Mouse (Mus musculus) adrenal gland (tissue): Measurements from ENCODE around the gene Pde3b.
"Not testable (repeated sequence)": the region's sequence is repeated elsewhere in the genome, so short reads cannot be mapped to it uniquely, and the experiment has no call there.

Source experiments
- intact Hi-C: fragments of 180-260 bp; cut with DNase I; formaldehyde crosslinking; loops from one replicate; pipeline ENCODE4 v1.15.1; 2025

The Pde3b gene

DNA sequence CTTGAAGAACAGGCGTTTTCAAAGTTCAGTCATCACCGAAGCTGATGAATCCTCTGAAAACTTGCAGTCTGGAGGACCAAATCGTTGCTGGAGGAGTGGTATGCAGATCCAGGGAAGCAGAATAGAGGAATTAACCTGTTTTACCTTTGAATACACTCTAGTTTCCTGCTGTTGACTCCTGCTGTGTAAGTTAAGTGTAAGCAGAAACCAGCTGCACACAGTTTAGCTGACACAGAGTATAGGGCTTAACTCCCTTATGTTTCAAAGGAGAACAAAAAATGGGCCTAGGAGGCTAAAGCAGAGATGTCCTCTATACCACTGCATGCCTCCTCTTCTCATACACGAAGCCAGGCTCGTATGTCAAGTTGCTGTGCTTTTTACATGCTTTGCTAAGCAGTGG is 63.8 kb downstream of the Pde3b start:
- intact Hi-C loops, result no loop called here

DNA sequence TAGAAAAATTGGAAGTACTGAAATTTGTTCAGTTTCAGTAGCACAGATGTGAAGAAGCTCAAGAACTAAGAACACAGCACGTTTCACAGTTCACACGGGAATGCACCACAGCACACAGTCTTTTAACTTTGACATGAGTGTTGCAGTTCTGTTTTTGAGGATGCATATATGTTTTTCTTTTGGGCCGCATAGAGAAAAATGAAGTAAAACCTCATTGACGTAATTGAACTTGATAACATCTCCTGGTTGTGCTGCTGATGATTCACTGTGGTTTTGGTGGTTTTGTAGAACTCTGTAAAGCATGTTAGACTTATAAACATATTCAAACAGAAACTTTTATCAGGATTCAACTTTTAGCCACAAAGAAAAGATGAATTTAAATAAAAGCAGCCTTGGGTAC is 64.7 kb downstream of the Pde3b start:
- intact Hi-C loops, result no loop called here

DNA sequence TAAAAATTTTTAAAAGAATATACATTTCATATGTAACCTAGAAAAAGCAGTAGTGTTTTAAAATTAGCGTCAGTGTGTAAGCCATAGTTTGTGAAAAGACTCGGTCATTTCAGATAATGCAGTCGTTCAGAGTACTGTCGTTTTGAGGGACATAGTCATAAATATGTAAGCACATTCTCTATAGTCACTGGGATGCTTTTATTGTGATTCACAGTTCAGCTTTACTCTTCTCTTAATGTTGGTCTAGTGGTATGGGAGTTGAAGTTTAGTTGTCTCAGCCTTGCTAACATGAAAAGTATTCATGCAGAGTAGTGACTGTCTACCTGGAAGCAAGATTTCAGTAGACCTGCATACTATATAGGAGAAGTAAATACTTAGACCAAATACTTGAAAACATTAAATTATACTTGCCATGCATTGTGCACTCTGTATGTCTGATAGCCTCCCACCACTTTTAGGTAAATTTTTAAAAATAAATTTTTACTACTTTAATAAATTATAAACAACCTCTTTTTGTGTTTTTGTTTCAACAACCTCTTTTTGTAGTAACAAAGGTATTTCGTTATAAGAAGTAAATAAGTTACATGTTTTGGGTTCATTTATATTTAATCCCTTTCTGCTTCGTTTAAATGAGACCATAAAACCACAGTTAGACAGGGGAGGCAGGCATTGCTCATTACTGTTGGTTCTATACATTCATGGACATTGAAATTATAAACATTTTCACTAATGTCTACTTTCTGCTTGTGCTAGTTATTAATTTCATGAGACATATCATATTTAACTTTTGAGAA is 65.3 kb downstream of the Pde3b start:
- intact Hi-C loops, result no loop called here

DNA sequence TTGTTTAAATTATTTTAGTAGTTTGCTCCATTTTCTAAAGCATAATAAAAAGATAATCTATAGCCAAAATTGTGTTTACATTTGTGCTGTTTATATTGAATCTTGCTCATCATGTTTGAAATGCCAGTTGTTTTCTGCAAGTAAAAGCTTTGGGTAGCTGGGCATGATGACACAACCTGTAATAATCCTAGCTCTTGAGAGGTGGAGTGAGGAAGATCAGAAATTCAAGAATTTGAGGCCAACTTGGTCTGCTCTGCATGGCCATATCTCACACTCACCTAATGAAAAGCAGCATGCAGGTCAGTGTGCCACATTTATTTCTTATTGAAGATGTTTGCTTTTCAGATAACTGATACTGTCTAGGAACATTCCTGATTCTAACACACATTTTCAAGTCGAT is 65.9 kb downstream of the Pde3b start:
- intact Hi-C loops, result no loop called here

DNA sequence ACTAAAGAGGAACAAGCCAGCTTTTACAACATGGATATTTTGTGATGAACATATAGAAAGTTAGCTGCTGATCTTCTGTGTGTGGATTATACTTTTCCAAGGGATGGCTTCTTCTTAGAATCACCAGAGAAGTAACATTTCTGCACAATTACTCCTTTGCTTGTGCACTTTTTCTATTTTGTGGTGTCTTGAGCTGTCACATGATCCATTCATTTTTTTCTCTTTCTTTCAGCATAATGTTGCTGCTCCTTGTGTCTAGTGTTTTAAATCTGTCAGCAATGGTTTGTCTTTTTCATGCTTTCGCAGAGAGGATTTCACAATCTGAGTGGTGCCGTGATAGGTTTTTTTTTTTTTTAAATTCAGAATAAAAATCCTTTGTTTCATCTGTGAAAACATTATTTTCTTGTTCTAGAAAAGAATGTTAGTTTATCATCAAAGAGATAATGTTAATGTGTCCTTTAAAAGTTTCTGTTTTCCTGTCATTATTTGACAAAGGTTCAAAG is 66.4 kb downstream of the Pde3b start:
- intact Hi-C loops, result no loop called here

DNA sequence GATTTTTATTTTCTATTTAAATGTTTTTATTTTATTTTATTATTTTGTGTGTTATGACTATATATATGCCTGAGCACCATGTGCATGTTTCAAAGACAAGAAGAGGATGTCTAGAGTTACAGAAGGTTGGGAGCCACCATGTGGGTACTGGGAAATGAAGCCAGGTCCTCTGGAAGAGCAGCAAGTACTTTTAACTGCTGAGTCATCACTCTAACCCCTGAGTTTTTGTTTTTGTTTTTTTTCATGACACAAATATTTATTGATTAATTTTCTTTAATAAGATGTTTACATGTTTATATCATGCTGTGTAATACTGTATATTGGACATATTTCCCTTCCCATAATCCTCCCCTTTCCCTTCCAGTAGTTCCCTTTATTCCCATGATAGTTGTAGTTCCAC is 77.5 kb downstream of the Pde3b start:
- intact Hi-C loops, result no loop called here

DNA sequence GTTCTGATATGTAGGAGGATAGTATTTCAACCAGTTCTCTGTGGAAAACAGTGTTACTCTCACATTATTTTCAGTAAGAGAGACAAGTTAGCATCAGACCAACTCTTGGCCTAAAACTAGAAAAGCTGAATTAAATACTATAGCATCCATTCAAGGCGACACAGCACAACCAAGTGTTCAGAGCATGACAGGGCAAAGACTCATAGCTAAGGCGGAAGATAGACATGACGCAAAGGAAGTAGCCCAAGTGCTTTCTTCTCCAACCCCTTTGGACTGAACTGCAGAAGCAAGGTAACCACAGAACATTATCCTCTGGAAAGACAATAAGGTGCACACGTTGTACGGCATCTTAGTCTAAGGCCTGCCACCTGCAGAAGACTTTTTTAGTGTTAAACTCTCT is 79.0 kb downstream of the Pde3b start:
- intact Hi-C loops, result no loop called here

DNA sequence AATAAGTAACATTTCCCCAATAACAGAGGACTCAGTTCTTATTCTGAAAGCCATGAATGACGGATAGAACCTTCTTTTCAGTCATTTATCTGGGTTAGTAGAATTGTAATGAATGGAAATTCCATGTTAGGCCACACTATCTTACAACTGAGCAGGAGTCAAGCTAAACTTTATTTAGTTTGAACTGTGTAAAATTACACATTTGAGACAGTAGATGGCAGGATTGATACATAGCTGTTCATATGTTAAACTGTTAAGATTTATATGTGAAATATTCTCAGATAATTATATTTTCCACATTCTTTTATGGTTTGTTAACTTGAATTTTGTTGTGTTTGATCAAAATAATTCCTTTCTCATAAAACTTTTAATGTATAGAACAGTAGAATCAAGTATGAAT is 84.2 kb downstream of the Pde3b start:
- intact Hi-C loops, result loop anchor here (2.0 to 5.0 kb wide), 2 partner anchors 138 to 318 kb away; partner anchors contain the start of gene Calca

DNA sequence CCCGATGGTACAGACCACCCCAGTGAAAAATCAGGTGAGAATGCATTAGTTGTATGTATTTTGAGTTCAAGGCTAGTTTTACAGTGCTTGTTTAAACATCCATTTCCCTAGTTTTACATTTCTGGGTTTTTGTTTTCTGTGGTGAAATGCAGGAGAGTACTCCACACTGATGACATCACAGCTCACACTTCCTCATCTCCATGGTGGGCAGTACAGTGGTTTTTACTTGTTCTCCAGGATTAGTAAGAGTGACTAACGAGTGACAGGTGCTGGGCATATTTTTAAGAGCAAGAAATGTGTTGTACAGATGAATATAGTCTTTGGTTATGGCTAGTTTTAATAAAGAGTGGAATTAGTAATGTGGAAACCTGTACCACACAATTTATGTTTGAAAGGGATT is 93.8 kb downstream of the Pde3b start:
- intact Hi-C loops, result no loop called here

DNA sequence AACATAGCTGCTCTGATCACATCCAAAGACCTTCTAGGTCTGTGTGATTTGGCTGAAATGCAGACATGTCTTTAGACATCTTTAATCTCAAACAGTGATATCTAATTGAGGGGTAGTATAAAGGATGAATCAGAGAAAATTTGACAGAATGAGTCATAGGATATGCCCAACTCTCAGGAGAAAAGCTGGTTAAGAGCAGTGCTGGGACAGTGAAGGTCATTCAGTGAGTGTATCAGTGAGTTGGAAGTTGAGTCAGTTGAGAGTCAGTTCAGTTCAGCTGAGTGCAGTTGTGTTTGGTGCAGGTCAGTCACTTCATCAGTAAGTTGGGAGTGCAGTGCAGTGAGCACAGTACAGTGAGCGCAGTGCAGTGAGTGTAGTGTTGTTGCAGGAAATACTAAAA is 105.0 kb downstream of the Pde3b start:
- intact Hi-C loops, result no loop called here

DNA sequence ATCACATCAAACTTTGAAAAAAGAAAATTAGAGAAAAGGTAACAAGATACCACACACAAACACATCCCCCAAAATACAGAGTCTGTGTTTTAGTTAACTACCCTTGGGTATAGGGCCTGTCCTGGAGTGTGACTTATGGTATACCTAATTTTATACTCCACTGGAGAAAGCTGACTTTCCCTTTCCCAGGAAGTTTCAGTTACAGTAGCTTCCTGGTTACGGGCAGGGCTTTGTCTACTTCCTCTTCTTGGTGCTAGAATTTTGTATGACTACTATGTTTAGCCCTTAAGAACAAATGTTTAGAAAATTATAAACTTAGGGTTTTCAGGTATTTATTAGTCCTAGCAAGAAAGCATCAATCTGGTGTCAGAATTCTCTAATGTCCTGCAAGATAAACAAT is 111.2 kb downstream of the Pde3b start:
- intact Hi-C loops, result no loop called here

DNA sequence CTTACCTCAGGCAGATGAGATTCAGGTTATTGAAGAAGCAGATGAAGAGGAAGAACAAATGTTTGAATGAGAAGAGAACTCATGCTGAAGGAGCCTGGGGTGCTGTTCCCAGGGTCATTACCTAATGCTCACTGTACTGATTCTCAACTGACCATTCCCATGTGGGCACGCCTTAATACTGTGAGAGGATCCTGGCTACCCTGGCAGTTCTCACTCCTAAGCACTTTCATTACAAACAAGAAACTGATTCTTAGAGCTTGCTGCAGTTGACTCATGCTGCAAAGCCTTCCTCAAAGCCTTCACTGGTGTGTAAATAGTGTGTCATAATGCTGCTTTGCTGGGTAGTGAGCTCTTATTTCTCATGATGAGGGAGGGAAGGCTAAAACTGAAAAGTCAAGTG is 121.1 kb downstream of the Pde3b start:
- intact Hi-C loops, result no loop called here

DNA sequence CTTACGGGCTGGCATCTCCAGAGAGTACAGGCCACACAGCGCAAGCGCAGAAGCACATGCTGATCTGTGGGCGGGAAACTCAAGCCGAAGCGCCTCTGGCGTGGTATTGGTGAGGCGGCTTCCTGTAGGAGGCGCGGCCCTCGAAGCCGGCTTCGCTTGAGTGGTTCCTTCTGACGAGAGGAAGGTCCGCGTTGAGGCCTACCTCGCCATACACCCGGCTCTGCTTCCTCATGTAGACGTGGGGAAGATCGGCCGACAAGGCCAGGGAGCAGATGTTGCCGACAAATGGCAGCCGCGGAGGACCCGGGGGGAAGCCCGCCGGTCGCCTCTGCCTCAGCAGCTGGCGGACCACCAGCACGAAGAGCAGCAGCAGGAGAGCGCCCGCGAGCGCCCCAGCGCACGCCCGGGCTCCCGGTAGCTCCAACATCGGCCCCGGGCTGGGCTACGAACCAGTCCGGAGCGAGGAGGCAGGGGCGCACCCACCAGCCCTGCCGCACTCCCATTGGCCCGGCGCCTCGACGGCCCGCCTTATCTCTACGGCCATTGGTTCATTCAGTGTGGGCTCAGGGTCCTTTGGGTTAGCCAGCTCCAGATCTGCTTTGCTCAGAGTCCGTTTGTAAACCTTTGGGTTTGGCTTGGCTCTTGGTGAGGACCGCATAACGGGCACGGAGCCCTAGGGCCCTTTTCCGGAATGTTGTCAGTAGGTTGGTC is 147.6 kb downstream of the Pde3b start, which contains the start of gene Cyp2r1:
TSS of gene Cyp2r1 (minus strand) at position 442 of the 711 bp plus-strand sequence.
- intact Hi-C loops, result no loop called here

DNA sequence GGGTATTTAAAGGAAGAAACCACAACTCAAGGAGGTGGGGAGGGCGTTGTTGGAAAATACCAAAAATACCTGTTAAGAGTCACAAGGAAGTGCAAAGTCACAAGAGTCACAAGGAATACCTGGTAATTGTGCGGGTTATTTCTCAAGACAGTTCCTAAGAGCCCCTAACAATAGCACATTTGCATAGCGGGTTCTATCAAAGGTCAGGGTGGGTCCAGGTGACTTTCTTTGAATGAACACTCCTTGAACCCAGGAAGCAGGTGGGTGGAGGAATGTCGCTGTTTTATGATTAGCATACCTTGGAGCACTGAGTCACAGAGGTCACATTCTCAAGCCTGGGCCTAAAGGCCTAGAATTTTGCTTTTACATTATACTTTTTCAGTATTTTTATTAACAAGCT is 158.8 kb downstream of the Pde3b start:
- intact Hi-C loops, result not testable (repeated sequence)

DNA sequence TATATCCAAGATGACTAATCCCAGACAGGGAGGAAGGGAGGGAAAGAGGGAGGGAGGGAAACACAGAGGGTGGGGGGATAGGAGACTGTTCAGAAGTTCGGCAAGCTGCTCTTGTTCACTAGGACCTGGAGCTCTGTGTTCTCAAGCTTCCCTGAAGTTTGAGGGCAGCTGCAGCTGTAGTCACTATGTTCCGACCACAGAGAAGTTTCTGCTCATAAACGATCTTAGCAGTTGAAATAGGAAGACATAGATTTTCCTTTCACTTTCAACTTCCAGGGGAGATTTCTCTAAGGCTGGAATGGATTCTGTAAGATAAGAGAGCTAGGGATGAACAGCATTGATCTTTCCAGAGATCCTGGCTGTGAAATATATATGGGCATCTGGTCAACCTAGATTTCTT is 161.8 kb downstream of the Pde3b start:
- intact Hi-C loops, result no loop called here

DNA sequence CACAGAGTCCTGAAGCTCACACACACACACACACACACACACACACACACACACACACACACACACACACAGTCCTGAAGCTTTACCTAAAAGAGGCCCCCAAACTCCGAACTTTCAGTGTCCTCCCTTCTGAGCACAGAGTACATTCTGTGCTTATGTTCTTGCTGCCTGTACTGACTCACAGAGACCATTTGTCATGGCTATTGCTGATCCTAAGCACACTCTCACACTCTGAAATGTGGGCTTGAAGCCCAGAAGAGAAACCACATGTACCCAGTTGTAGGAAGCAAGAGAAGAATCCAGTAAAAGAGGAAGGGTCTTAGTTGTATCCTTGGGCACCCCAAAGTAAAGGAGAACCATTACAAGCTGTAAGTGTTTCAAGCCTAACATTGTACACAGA is 162.6 kb downstream of the Pde3b start:
- intact Hi-C loops, result no loop called here

DNA sequence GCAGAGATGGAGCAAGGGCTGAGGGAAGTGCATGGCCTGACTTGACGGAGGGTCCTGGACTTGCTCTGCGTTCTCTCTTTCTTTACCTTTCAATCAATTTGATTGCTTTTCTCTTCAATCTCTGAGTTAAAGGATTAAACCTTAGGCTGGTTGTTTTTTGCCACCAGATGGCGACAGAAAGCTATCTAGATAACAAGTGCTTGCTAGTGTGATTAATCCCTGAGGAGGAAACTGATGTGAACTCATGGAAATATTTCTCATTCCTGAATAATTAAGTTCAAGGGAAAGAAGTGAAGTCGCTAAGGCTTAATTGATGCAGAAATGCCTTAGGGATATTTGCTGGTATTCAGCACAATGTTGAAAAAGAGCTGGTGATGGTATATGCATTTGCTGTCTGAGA is 165.3 kb downstream of the Pde3b start:
- intact Hi-C loops, result loop anchor here (2.0 to 5.0 kb wide), 3 partner anchors 57 to 236 kb away; partner anchors contain the start of gene Calca

DNA sequence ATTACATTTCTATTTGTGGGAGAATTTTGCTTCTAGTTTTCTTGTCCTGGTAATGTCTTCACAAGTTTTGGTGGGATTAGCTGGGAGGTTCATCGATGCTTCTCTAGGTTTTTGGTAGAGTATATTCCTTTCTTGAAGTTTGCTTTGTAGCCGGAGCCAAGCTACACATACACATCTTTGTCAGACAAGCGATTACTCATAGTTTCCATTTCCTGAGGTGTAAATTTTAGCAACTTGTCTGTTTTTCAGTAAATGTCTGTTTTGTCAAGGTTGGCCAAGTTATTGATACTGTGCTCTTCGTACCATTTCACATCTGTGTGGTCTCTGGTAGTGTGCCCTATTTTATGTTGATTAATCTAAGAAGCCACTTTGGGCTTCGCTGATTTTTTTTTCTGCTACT is 166.1 kb downstream of the Pde3b start:
- intact Hi-C loops, result loop anchor here (2.0 to 5.0 kb wide), 3 partner anchors 56 to 236 kb away; partner anchors contain the start of gene Calca

DNA sequence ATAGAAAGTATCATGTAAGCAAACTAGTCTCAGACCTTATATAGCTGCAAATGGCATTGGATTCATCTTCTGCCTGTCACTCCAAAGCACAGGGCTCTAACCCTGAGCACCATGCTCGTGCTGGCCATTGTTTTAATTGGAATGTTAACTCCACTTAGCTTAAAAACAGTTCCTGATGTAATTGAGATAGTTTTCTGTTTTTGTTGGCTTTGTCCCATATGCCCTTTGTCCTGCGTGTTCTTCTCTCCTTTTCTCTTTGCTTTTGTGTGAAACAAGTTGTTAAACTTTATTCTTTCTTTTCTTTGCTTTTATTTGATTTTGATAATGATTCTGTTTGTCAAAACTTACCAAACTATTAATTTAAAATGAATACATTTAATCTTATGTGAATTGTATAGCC is 167.4 kb downstream of the Pde3b start:
- intact Hi-C loops, result loop anchor here (5.0 kb wide), 2 partner anchors 55 to 140 kb away; partner anchors contain the start of gene Calca
